Mouse (Mus musculus) left cerebral cortex, postnatal 4 days (tissue): ENCODE measurements at regions not wholly inside any gene's neighbourhood (a gene's known extent, or its start where the extent isn't known, plus 50 kb on each side); places are given as distances from the start of the nearest gene placed in this dataset.

Experiments
- DNase-seq: peaks from one replicate; pipeline ENCODE4 v3.0.0-alpha.2; 2022
- intact Hi-C: fragments of 180-260 bp; cut with DNase I; formaldehyde crosslinking; loops from one replicate; pipeline ENCODE4 v1.15.1; 2025

GRCm38 (mm10) chr15:31173309-31174115, 50.6 kb upstream of the Dap start:
- no peak for DNase-seq
- intact Hi-C loops: no loop called here
